Mouse (Mus musculus) heart, embryonic 14.5 days (tissue): ENCODE data around the gene Eps8. TPM values are rescaled to one million over a fixed set of nuclear protein-coding genes. Genes with fewer than 3 reads are reported as not detected.
A peak's percentile ranks its signal among the peaks of the same experiment; 100 is the strongest.

Experiments used
- ATAC-seq: fragments of 200-750 bp; cut with Nextera tagmentation; 2 replicates; pipeline ENCODE4 v1.8.0; 2017; ENCODE audit warnings: low read depth, moderate TSS enrichment; ENCODE audit not compliant: insufficient number of reproducible peaks, insufficient read depth, low FRiP score
- H3K27ac ChIP-seq, 2 experiments: fragments of 200-500 bp in 1 of 2; fragments of 300-500 bp in 1 of 2; sonication (generic) in 1 of 2; replicated peaks in 1 of 2; 2 replicates each; pipeline ENCODE4 v1.5.1; 2012 to 2014; ENCODE audit warnings: low read depth in 2 of 2, low read length in 2 of 2, control low read depth in 1 of 2, mild to moderate bottlenecking in 1 of 2, mixed read lengths in 1 of 2; ENCODE audit not compliant: control insufficient read depth in 1 of 2, insufficient read depth in 1 of 2
- H3K27me3 ChIP-seq: fragments of 300-500 bp; sonication (generic); 2 replicates; pipeline ENCODE4 v1.6.1; 2014; ENCODE audit warnings: mild to moderate bottlenecking, low read length, control low read depth; ENCODE audit not compliant: control insufficient read depth, insufficient read depth
- H3K36me3 ChIP-seq: fragments of 300-500 bp; sonication (generic); 2 replicates; pipeline ENCODE4 v1.6.1; 2014; ENCODE audit warnings: mild to moderate bottlenecking, control low read depth, low read length, mixed read lengths; ENCODE audit not compliant: control insufficient read depth, insufficient read depth
- H3K4me1 ChIP-seq, 2 experiments: fragments of 200-500 bp in 1 of 2; fragments of 300-500 bp in 1 of 2; sonication (generic) in 1 of 2; 2 replicates each; pipeline ENCODE4 v1.6.1; 2012 to 2014; ENCODE audit warnings: low read length in 2 of 2, control low read depth in 1 of 2, mixed read lengths in 1 of 2; ENCODE audit not compliant: control insufficient read depth in 2 of 2, insufficient read depth in 2 of 2
- H3K4me2 ChIP-seq: fragments of 300-500 bp; sonication (generic); 2 replicates; pipeline ENCODE4 v1.6.1; 2014; ENCODE audit warnings: mild to moderate bottlenecking, low read length
- H3K4me3 ChIP-seq, 2 experiments: fragments of 200-500 bp in 1 of 2; fragments of 300-500 bp in 1 of 2; sonication (generic) in 1 of 2; 2 replicates each; pipeline ENCODE4 v1.5.1; 2012 to 2014; ENCODE audit warnings: low read length in 2 of 2, mild to moderate bottlenecking in 2 of 2, control low read depth in 1 of 2, low read depth in 1 of 2, moderate library complexity in 1 of 2; ENCODE audit not compliant: control insufficient read depth in 1 of 2, insufficient read depth in 1 of 2
- H3K9ac ChIP-seq: fragments of 300-500 bp; sonication (generic); 2 replicates; pipeline ENCODE4 v1.6.1; 2014; ENCODE audit warnings: mild to moderate bottlenecking, low read length
- H3K9me3 ChIP-seq: fragments of 300-500 bp; sonication (generic); 2 replicates; pipeline ENCODE4 v1.6.1; 2016; ENCODE audit warnings: low read length, control low read depth; ENCODE audit not compliant: control insufficient read depth
- WGBS: fragments of 180-500 bp; shearing (Covaris S2); extraction: QIAGEN DNeasy Blood & Tissue Kit; methylation state at CpG from one replicate; pipeline ENCODE4 v1.1.7; 2014; 5-methylcytosine and 5-hydroxymethylcytosine counted together
- polyA plus RNA-seq: library from polyadenylated mRNA; unstranded; fragments of >200 nt; fragmentation: Nextera tagmentation; extraction: Ambion mirVana; gene quantifications from 2 replicates; pipeline ENCODE4 v1.2.1, GENCODE M21; 2014

Gene Eps8
- polyA plus RNA-seq, 1 experiment from 2014 or later: 33.1 TPM

- ATAC-seq: no peak
- Histone ChIP-seq H3K27me3 (no peaks in the 10 kb centered on the region), H3K4me3 (no peak overlapping the region), H3K36me3 (no peaks in the 10 kb centered on the region), H3K4me2 (no peak overlapping the region), H3K27ac (no peak overlapping the region), H3K9me3 (no peaks in the 10 kb centered on the region), H3K9ac (no peak overlapping the region), H3K4me1 (peaks cover 3 to 9% of the 10 kb centered on the region in 2 experiments; a peak in 3 of 4 replicates)
- 73% methylated on average over 5 of the region's 5 CpGs for WGBS
Measured at GRCm38 (mm10) chr6:137636131-137636530, 18.5 kb downstream of the Eps8 start.

DNA sequence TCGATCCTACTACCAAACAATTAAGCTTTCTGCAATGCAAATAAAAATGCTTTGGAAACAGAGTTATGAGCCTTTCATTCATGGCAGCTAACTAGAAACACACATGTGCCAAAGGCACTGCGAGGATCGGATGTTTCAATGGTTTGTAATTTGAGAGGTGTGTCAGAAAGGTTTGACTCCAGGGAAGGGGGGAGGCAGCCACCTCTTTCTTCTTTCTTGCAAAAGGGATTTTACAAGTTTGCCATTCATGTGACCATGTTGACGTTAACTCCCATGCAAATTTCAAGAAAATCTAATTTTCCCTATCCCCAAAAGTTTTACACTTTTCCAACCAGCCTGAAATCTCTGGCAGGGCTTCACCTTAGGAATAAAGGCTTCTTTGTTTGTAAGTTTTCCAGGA lies 21.1 kb downstream of the Eps8 start:
- H3K4me3 ChIP-seq: no peak overlapping the region
- no peaks in the 10 kb centered on the region for H3K27me3 ChIP-seq
- no peak overlapping the region for H3K4me2 ChIP-seq
- ATAC-seq: no peak
- 60% methylated on average over 4 of the region's 4 CpGs for WGBS
- no peaks in the 10 kb centered on the region for H3K36me3 ChIP-seq
- no peak overlapping the region for H3K27ac ChIP-seq
- no peak overlapping the region for H3K9ac ChIP-seq
- H3K9me3 ChIP-seq: no peaks in the 10 kb centered on the region
- peaks cover 10 to 17% of the 10 kb centered on the region in 2 experiments for H3K4me1 ChIP-seq

- Histone ChIP-seq H3K9me3 (no peaks in the 10 kb centered on the region), H3K4me3 (no peak overlapping the region), H3K36me3 (no peaks in the 10 kb centered on the region), H3K4me1 (peaks cover 10 to 17% of the 10 kb centered on the region in 2 experiments), H3K27me3 (no peaks in the 10 kb centered on the region), H3K27ac (no peak overlapping the region), H3K9ac (no peak overlapping the region), H3K4me2 (no peak overlapping the region)
- ATAC-seq: no peak
- 82% methylated on average over 8 of the region's 8 CpGs for WGBS
Measured at GRCm38 (mm10) chr6:137633121-137633520, 21.6 kb downstream of the Eps8 start.

DNA sequence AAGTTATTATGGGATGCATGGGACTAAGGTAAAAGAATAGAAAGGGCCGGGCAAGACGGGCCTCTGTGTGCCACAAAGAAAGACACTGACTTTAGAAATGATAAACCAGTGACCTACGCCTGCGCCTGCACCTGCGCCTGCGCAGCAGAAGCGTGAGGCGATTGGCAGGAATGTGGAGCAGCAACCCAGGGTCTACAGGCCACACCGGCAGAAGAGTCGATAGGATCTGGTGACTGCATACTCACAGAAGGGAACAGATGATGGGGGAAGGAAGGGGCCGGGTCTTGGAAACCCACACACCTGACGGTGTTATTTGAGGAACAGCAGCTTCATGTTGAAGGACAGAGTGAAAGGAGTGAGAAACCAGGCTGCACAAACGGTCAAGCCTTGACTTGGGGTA lies 24.3 kb downstream of the Eps8 start:
- ATAC-seq: no peak
- H3K4me2 ChIP-seq: 0 out of 2 replicates have a peak overlapping the region, but pooled peaks have one; percentile 4
- H3K36me3 ChIP-seq: no peaks in the 10 kb centered on the region
- H3K9me3 ChIP-seq: no peaks in the 10 kb centered on the region
- WGBS: 59% methylated on average over 13 of the region's 13 CpGs
- H3K4me1 ChIP-seq: peaks cover 10 to 12% of the 10 kb centered on the region in 2 experiments
- H3K27me3 ChIP-seq: no peaks in the 10 kb centered on the region
- H3K9ac ChIP-seq: no peak overlapping the region
- H3K27ac ChIP-seq: no peak overlapping the region
- no peak overlapping the region for H3K4me3 ChIP-seq

GRCm38 (mm10) chr6:137629603-137630231 lies 25.0 kb downstream of the Eps8 start:
- no peaks in the 10 kb centered on the region for H3K9me3 ChIP-seq
- H3K36me3 ChIP-seq: no peaks in the 10 kb centered on the region
- ATAC-seq: no peak
- no peak overlapping the region for H3K4me3 ChIP-seq
- H3K27ac ChIP-seq: no peak overlapping the region
- 48% methylated on average over 13 of the region's 13 CpGs for WGBS
- H3K9ac ChIP-seq: peak overlapping the region; percentile 27; the same call in 1 of the 2 replicates
- H3K4me2 ChIP-seq: no peak overlapping the region
- H3K4me1 ChIP-seq: peaks cover 10 to 12% of the 10 kb centered on the region in 2 experiments
- no peaks in the 10 kb centered on the region for H3K27me3 ChIP-seq

DNA sequence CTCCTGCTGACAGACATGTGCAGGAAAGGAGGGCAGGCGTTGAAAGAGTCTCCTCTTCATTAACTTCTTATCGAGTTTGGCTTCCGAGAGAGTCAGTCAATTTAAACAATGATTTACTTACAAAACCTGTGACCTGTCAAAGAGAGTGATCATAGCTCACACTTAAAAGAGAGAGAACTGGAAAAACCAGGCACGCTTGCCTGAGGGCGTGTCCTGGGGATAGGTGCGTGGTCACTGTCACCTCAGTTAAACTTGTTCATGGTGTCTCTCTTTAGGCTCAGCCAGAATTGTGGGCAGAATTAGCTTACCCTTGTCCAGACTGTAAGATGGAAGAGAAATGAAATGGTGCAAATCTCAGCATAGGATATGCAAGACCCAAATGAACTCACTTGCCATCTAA lies 26.0 kb downstream of the Eps8 start:
- no peak overlapping the region for H3K4me3 ChIP-seq
- no peaks in the 10 kb centered on the region for H3K9me3 ChIP-seq
- H3K36me3 ChIP-seq: no peaks in the 10 kb centered on the region
- H3K9ac ChIP-seq: no peak overlapping the region
- H3K4me2 ChIP-seq: no peak overlapping the region
- 76% methylated on average over 6 of the region's 6 CpGs for WGBS
- peaks cover 10 to 12% of the 10 kb centered on the region in 2 experiments for H3K4me1 ChIP-seq
- H3K27me3 ChIP-seq: no peaks in the 10 kb centered on the region
- no peak for ATAC-seq
- H3K27ac ChIP-seq: no peak overlapping the region

DNA sequence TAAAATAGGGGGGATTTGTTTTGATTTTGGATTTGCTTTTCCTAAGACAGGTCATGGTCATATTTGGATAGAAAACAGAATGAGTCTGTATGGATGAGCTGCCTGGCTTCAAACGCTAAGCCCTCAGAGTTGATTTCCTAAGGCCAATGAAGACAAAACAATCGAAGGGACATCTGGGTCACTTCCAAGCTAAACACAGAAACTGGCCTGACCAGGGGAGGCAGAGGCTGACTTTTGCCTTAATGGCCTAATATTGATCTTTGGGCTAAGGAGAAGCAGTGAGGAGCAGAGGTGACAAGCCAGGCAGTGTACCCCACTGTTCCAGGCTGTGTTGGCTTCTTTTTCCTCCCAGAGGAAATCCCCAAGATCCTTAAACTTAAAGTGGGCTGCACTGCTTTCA lies 33.7 kb downstream of the Eps8 start:
- Histone ChIP-seq H3K4me2 (no peak overlapping the region), H3K9me3 (no peaks in the 10 kb centered on the region), H3K27me3 (no peaks in the 10 kb centered on the region), H3K4me1 (no peaks in the 10 kb centered on the region), H3K4me3 (no peak overlapping the region), H3K27ac (no peak overlapping the region), H3K9ac (no peak overlapping the region), H3K36me3 (no peaks in the 10 kb centered on the region)
- no peak for ATAC-seq
- WGBS: 69% methylated on average over 2 of the region's 2 CpGs

- 59% methylated on average over 4 of the region's 4 CpGs for WGBS
- no peak for ATAC-seq
- no peak overlapping the region for H3K27ac ChIP-seq
Measured at GRCm38 (mm10) chr6:137613903-137614302, 40.8 kb downstream of the Eps8 start.

More at GRCm38 (mm10) chr6:137613903-137614302, 40.8 kb downstream of the Eps8 start:
- no peaks in the 10 kb centered on the region for H3K27me3 ChIP-seq
- no peaks in the 10 kb centered on the region for H3K36me3 ChIP-seq
- H3K9ac ChIP-seq: no peak overlapping the region
- peaks cover 0 to 10% of the 10 kb centered on the region in 2 experiments; a peak in 1 of 4 replicates for H3K4me1 ChIP-seq
- no peaks in the 10 kb centered on the region for H3K9me3 ChIP-seq
- H3K4me3 ChIP-seq: no peak overlapping the region
- H3K4me2 ChIP-seq: no peak overlapping the region
